Mouse (Mus musculus) CD4-positive helper T cell, adult 2 months (primary cell): ENCODE results near the gene Yju2.

ENCODE experiments used
- DNase-seq: peaks from one replicate; pipeline ENCODE4 v3.0.0-alpha.2; 2012; ENCODE audit warnings: low read depth, missing footprints, low spot score

Yju2 gene

GRCm38 (mm10) chr17:56006956-56007355 is 48.1 kb downstream of the Yju2 start:
- DNase-seq: no peak

GRCm38 (mm10) chr17:56007444-56008355 is 48.8 kb downstream of the Yju2 start:
- no peak for DNase-seq

GRCm38 (mm10) chr17:56008356-56009087 is 49.6 kb downstream of the Yju2 start:
- DNase-seq: peak; percentile 93

- DNase-seq: peak; percentile 93
Observed at GRCm38 (mm10) chr17:56009088-56009961, 50.4 kb downstream of the Yju2 start.

- DNase-seq: no peak
Observed at GRCm38 (mm10) chr17:56009962-56010240, 51.0 kb downstream of the Yju2 start.

- no peak for DNase-seq
Observed at GRCm38 (mm10) chr17:56010255-56010654, 51.4 kb downstream of the Yju2 start.

- DNase-seq: peak; percentile 67
Observed at GRCm38 (mm10) chr17:56010681-56011080, 51.8 kb downstream of the Yju2 start.

GRCm38 (mm10) chr17:56011441-56011840 is 52.5 kb downstream of the Yju2 start:
- no peak for DNase-seq

GRCm38 (mm10) chr17:56015293-56015692 is 56.4 kb downstream of the Yju2 start:
- no peak for DNase-seq

GRCm38 (mm10) chr17:56016382-56016781 is 57.5 kb downstream of the Yju2 start:
- DNase-seq: no peak

- DNase-seq: no peak
Observed at GRCm38 (mm10) chr17:56016793-56017785, 58.2 kb downstream of the Yju2 start.

- no peak for DNase-seq
Observed at GRCm38 (mm10) chr17:56017848-56018247, 58.9 kb downstream of the Yju2 start.
